Mouse (Mus musculus): ENCODE results near the gene Ripply3. TPM values are rescaled to one million over a fixed set of nuclear protein-coding genes. Genes with fewer than 3 reads are reported as not detected.

Gene Ripply3
- total and polyA plus RNA-seq, 2 experiments from 2014 or later: 0.20 TPM; not detected in 1

DNA sequence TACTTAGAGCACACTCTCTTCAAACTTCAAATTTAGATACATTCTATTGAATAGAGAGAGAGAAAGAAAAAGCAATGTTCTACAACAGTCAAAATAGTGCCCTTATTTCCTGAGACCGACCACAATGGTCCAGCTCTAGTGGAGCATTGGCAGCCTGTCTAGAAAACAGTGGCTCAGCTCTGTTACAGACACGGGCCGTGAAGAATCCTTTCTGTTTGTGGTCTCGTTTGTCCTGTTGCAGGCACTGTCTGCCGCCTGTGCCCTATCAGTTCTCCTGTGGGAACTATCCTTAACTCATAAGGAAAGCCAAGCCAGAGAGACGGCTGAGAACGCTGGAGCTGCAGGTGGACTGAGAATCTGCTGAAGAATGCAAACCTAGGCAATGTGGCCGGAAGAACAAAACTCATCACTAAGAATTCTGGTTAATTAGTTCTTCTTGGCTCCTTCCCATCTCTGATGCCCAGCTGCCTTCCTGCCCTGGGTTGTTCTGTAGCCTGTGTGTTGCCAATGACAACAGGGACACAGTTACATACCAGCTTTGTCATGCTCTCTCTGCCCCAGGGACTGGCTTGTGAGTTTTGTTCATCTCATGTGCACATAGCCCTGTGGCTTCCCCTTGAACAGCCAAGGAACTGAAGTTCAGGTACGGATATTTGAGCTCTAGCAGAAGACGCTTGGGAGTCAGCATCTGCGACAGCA is 21.5 kb downstream of the Ripply3 start:
- Histone ChIP-seq H3K4me3 (ENCODE audit: low read depth, low read length) (no peak overlapping the region), H3K4me2 (ENCODE audit: low read depth, low read length, poor library complexity, severe bottlenecking) (no peak overlapping the region), H3K27me3 (ENCODE audit: insufficient read depth, low read length) (no peaks in the 10 kb centered on the region), H3K27ac (ENCODE audit: low read depth, low read length) (0 out of 2 replicates have a peak overlapping the region, but pooled peaks have one; percentile 12), H3K36me3 (ENCODE audit: insufficient read depth, low read length) (no peaks in the 10 kb centered on the region), H3K9me3 (ENCODE audit: low read length) (no peaks in the 10 kb centered on the region), H3K9ac (replicated peaks; ENCODE audit: low read length, poor library complexity, severe bottlenecking) (no peak overlapping the region), H3K4me1 (ENCODE audit: insufficient read depth, low read length) (no peaks in the 10 kb centered on the region)
- DNase-seq (ENCODE audit: low spot score) (peak; percentile 71), ATAC-seq (ENCODE audit: low FRiP score) (no peak)
- WGBS: 55% methylated on average over 11 of the region's 11 CpGs
- no peak for TF ChIP-seq CTCF (IDR thresholded peaks at IDR 0.05)

DNA sequence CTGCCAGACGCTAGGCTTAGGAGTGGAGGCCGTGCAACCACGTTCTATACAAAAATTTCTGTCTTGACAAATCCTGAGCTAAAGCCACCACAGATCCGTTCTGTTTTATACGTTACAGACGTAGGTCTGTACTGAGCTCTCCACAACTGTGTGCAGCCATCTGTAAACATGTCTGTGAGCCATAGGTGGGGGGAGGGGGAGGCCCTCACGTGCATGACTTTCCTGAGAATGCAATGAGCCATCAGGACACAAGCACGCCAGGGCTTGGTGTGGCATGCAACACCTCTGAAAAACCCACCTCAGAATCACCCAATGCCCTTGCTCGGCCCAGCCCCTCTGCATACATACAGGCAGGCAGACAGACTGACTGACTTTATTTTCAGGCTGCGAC is 22.1 kb downstream of the Ripply3 start:
- no peaks in the 10 kb centered on the region for H3K4me1 ChIP-seq (ENCODE audit: insufficient read depth, low read length)
- no peaks in the 10 kb centered on the region for H3K9me3 ChIP-seq (ENCODE audit: low read length)
- no peaks in the 10 kb centered on the region for H3K27me3 ChIP-seq (ENCODE audit: insufficient read depth, low read length)
- TF ChIP-seq CTCF (IDR thresholded peaks at IDR 0.05): no peak
- no peak overlapping the region for H3K4me3 ChIP-seq (ENCODE audit: low read depth, low read length)
- H3K4me2 ChIP-seq (ENCODE audit: low read depth, low read length, poor library complexity, severe bottlenecking): no peak overlapping the region
- H3K27ac ChIP-seq (ENCODE audit: low read depth, low read length): no peak overlapping the region
- 71% methylated on average over 10 of the region's 10 CpGs for WGBS
- no peak overlapping the region for H3K9ac ChIP-seq (replicated peaks; ENCODE audit: low read length, poor library complexity, severe bottlenecking)
- H3K36me3 ChIP-seq (ENCODE audit: insufficient read depth, low read length): no peaks in the 10 kb centered on the region
- no peak for ATAC-seq (ENCODE audit: low FRiP score)
- no peak for DNase-seq (ENCODE audit: low spot score)

DNA sequence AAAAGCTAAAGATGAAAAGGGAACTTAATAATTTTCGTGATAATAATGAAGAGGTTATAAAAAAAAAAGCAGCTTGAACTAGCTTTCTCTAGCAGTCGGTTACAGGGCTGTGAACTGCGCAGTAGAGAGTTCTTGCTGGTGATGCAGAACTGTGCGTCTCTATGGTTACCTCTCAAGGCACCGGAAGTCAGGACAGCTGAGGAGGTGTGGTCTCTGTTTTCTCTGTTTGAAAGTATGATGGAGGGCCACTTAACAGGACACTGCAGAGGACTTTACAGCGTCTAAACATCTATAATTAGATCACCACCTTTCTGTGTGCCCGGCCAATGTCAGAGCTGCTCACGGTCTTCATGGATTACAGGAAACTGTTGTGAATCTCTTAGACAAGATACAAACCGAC is 26.2 kb downstream of the Ripply3 start:
- Histone ChIP-seq H3K4me2 (ENCODE audit: low read depth, low read length, poor library complexity, severe bottlenecking) (no peak overlapping the region), H3K36me3 (ENCODE audit: insufficient read depth, low read length) (no peaks in the 10 kb centered on the region), H3K9me3 (ENCODE audit: low read length) (no peaks in the 10 kb centered on the region), H3K27ac (ENCODE audit: low read depth, low read length) (no peak overlapping the region), H3K9ac (replicated peaks; ENCODE audit: low read length, poor library complexity, severe bottlenecking) (no peak overlapping the region), H3K27me3 (ENCODE audit: insufficient read depth, low read length) (no peaks in the 10 kb centered on the region), H3K4me1 (ENCODE audit: insufficient read depth, low read length) (no peaks in the 10 kb centered on the region), H3K4me3 (ENCODE audit: low read depth, low read length) (no peak overlapping the region)
- ATAC-seq (ENCODE audit: low FRiP score) (no peak), DNase-seq (ENCODE audit: low spot score) (peak; percentile 52)
- WGBS: 56% methylated on average over 9 of the region's 9 CpGs
- no peak for TF ChIP-seq CTCF (IDR thresholded peaks at IDR 0.05)

DNA sequence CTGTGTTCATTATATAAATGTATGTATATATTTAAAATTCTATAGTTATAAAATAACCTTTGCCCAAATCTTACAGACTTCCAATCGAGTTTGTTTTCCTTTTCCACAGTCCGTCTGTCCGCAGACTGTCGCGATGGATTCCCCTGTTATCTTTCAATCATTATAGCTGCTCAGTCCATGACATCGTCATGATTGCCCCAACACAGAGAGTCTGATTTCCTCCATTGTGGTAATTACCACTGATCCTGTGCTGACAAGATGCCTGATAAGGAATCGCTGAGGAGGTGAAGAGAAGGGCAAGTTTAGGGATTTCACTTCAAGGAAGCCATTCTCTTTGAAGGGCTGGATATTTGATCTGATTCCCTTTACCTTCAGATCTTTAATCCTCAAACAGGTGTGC is 27.8 kb downstream of the Ripply3 start:
- ATAC-seq (ENCODE audit: low FRiP score) (no peak), DNase-seq (ENCODE audit: low spot score) (no peak)
- Histone ChIP-seq H3K9ac (replicated peaks; ENCODE audit: low read length, poor library complexity, severe bottlenecking) (no peak overlapping the region), H3K4me1 (ENCODE audit: insufficient read depth, low read length) (no peaks in the 10 kb centered on the region), H3K9me3 (ENCODE audit: low read length) (no peaks in the 10 kb centered on the region), H3K4me3 (ENCODE audit: low read depth, low read length) (no peak overlapping the region), H3K27me3 (ENCODE audit: insufficient read depth, low read length) (no peaks in the 10 kb centered on the region), H3K36me3 (ENCODE audit: insufficient read depth, low read length) (no peaks in the 10 kb centered on the region), H3K4me2 (ENCODE audit: low read depth, low read length, poor library complexity, severe bottlenecking) (no peak overlapping the region), H3K27ac (ENCODE audit: low read depth, low read length) (no peak overlapping the region)
- 70% methylated on average over 7 of the region's 7 CpGs for WGBS
- TF ChIP-seq CTCF (IDR thresholded peaks at IDR 0.05): no peak

DNA sequence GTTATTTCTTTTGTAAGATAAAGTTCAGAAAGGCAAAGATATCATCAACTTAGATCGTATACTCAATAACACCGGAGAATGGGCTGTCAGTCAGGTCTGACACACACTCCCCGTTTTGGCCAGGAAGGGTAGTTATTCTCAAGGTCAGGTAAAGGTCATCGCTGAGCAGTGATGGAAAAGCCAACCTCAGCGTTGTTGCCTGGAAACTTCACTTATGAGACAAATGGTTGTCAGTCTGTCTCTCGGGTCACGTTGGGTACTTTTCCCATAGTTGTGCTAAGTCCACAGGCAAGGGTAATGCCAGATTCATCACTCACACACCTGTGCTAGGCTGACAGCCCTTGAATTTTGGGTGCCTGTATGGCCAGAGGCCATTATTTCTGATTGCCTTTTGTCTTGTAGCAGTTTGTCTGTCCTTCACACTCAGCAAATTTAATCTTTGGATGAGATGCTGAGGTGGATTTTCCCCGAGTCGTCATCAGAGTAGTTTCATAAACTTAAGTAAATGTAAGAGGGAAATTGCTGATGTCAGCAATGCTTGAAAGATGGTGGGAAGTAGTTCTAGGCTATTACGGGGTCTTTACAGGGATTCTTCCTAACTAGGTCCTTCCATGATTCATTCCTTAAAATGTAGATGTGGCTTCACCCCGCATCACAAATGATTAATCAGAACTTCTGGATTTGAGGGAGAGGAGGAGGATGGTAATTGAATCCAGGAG is 28.7 kb downstream of the Ripply3 start:
- H3K4me1 ChIP-seq (ENCODE audit: insufficient read depth, low read length): no peaks in the 10 kb centered on the region
- no peak overlapping the region for H3K27ac ChIP-seq (ENCODE audit: low read depth, low read length)
- no peak overlapping the region for H3K9ac ChIP-seq (replicated peaks; ENCODE audit: low read length, poor library complexity, severe bottlenecking)
- DNase-seq (ENCODE audit: low spot score) (no peak), ATAC-seq (ENCODE audit: low FRiP score) (no peak)
- H3K4me2 ChIP-seq (ENCODE audit: low read depth, low read length, poor library complexity, severe bottlenecking): no peak overlapping the region
- 87% methylated on average over 11 of the region's 11 CpGs for WGBS
- TF ChIP-seq CTCF (IDR thresholded peaks at IDR 0.05): no peak
- no peaks in the 10 kb centered on the region for H3K27me3 ChIP-seq (ENCODE audit: insufficient read depth, low read length)
- no peaks in the 10 kb centered on the region for H3K36me3 ChIP-seq (ENCODE audit: insufficient read depth, low read length)
- no peak overlapping the region for H3K4me3 ChIP-seq (ENCODE audit: low read depth, low read length)
- no peaks in the 10 kb centered on the region for H3K9me3 ChIP-seq (ENCODE audit: low read length)

DNA sequence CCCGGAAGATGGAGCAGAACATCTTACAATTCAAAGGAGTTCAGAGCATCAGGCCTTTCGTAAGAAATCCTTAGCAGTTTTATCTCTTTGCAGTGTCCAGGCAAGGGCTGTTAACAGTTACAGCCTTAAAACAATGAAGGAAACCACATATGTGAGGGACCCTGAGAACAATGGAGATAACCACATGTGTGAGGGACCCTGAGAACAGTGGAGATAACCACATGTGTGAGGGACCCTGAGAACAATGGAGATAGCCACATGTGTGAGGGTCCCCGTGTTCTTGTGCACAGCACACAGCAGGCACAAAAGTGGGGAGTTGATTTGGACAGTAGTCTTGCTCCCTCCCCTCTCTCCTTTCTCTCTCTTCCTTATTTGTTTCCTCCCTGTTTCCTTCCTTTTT is 29.9 kb downstream of the Ripply3 start:
- no peak overlapping the region for H3K9ac ChIP-seq (replicated peaks; ENCODE audit: low read length, poor library complexity, severe bottlenecking)
- no peaks in the 10 kb centered on the region for H3K27me3 ChIP-seq (ENCODE audit: insufficient read depth, low read length)
- H3K4me3 ChIP-seq (ENCODE audit: low read depth, low read length): no peak overlapping the region
- no peak overlapping the region for H3K27ac ChIP-seq (ENCODE audit: low read depth, low read length)
- H3K36me3 ChIP-seq (ENCODE audit: insufficient read depth, low read length): no peaks in the 10 kb centered on the region
- no peak for TF ChIP-seq CTCF (IDR thresholded peaks at IDR 0.05)
- 81% methylated on average over 3 of the region's 3 CpGs for WGBS
- no peak overlapping the region for H3K4me2 ChIP-seq (ENCODE audit: low read depth, low read length, poor library complexity, severe bottlenecking)
- peaks cover 5% of the 10 kb centered on the region; the same call in 1 of the 2 replicates for H3K4me1 ChIP-seq (ENCODE audit: insufficient read depth, low read length)
- ATAC-seq (ENCODE audit: low FRiP score) (no peak), DNase-seq (ENCODE audit: low spot score) (no peak)
- H3K9me3 ChIP-seq (ENCODE audit: low read length): no peaks in the 10 kb centered on the region

Data from midbrain, postnatal 0 days (tissue).